Mouse (Mus musculus): ENCODE measurements at regions not wholly inside any gene's neighbourhood (a gene's known extent, or its start where the extent isn't known, plus 50 kb on each side); places are given as distances from the start of the nearest gene placed in this dataset.

- DNase-seq: peak; percentile 94
Observed at GRCm38 (mm10) chr2:11362205-11362994, 190.5 kb downstream of the Prkcq start.

GRCm38 (mm10) chr2:11359280-11359679 is 187.4 kb downstream of the Prkcq start:
- no peak for DNase-seq

- DNase-seq: no peak
Observed at GRCm38 (mm10) chr2:11356714-11357113, 184.8 kb downstream of the Prkcq start.

- DNase-seq: no peak
Observed at GRCm38 (mm10) chr2:11355594-11355993, 183.7 kb downstream of the Prkcq start.
